Mouse (Mus musculus) E14TG2a.4 (cell line): Measurements from ENCODE around the gene Zbtb44.

Experiments
- CTCF ChIP-seq: conservative IDR thresholded peaks from 2 replicates; pipeline ENCODE4 v1.5.1; 2014; ENCODE audit warnings: low read length
- NANOG ChIP-seq: IDR thresholded peaks from 2 replicates; pipeline ENCODE4 v1.6.1; 2014; ENCODE audit warnings: borderline replicate concordance, low read length, mixed read lengths

GRCm38 (mm10) chr9:31108464-31108863 lies 78.0 kb downstream of the Zbtb44 start:
- no peak for TF ChIP-seq CTCF
- TF ChIP-seq NANOG, result no peak
